Mouse (Mus musculus) layer of hippocampus, postnatal 10 days (tissue): ENCODE data around the gene Calhm6. TPM values are rescaled to one million over a fixed set of nuclear protein-coding genes. Genes with fewer than 3 reads are reported as not detected.
A peak's percentile ranks its signal among the peaks of the same experiment; 100 is the strongest.

Source experiments
- DNase-seq, 2 experiments: peaks; one replicate each; pipeline ENCODE4 v3.0.0; 2021; ENCODE audit warnings: low spot score in 2 of 2
- total RNA-seq, 2 experiments: library from RNA; stranded (reverse); gene quantifications; 2 replicates each; pipeline ENCODE4 v1.2.3; 2021

The Calhm6 gene
- total RNA-seq, 2 experiments from 2014 or later = not detected

DNA sequence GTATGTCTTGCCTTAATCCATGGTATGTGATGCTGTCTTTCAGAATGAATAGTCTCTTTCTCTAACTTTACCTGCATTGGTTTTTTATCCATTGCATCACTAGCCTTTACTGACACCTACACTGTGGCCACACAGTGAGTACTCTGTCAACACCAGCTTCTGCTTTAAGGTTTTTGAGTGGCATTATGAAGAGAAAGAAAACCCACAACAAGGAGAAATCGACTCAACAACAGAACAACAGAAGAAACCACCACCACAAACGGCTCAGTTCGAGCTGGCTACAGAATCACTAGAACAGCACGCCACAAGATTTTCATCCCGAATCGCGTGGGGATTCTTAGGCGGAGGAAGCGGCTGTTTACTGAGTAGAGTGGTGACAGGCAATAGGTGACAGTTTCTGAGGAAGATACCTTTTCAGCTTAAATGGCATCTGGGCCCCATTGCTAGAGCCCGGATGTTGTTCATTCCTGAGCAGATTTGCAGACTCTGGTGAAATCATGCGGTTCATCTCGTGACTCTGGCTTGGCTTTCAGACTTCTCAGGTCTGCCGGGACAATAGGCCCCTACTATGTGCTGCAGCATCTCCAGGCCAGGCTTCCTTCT, 16.8 kb downstream of the Calhm6 start:
- no peak for DNase-seq

DNA sequence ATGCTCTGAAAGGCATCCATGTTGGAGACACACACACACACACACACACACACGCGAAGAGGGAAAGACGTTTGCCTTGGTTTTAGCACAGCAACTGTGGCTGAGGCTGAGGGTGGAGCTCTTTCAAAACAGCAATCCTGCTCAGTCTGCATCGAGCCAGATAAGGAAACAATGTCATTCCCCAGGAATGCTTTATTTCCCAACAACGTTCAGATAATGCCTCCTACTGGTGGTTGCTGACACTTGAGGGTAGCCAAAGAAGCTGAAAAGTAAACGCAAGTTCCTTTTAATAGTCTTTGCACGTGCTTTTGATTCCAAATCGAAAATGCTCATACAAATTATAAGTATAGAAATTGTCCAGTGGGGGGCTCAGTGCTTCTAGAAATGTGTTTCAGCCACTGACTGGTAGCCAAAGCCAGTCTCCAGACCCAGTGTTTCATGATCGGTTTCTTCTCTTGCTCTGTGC, 31.3 kb downstream of the Calhm6 start, which contains the start of gene Calhm5:
TSS of gene Calhm5 (minus strand) at position 102 of the 466 bp plus-strand sequence.
- DNase-seq = peak; percentile 11 to 36

DNA sequence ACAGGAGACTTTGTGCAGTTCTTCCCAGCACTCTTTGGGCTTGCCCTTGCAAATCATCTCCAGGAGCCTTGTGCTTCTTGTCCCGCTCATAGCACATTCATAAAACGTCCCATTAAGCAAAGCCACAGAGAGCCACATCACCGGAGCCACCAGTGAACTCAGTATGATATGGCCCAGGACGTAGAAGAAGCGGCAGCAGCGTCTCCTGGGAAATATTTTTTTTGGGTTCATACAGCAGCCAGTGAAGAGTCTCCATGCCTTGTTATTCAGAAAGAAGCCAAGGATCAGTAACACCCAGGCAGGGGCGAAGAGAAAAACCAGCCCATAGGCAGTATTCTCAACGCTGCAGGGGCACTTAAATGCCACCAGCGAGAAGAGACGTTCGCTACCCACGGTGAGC, 31.8 kb downstream of the Calhm6 start:
- peak in 1 of 2 experiments; percentile 4 for DNase-seq

DNA sequence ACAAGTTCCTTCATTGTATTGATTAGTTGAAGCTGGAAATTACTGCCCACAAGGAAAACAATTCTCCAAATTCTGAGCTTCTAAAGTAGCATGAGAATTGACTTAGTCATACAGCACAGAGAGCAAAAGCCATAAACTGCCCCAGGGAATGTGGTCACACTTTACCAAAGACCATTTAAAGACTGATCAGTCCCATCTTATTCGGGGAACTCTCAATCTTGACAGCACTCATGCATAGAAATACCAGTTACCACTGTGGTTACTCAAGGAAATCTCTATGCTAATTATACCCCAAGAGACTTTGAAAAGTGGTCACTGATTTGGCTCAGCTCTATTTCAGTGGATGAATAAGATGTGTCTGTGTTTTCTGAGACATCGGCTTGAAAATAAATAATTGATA, 32.6 kb downstream of the Calhm6 start:
- no peak for DNase-seq

DNA sequence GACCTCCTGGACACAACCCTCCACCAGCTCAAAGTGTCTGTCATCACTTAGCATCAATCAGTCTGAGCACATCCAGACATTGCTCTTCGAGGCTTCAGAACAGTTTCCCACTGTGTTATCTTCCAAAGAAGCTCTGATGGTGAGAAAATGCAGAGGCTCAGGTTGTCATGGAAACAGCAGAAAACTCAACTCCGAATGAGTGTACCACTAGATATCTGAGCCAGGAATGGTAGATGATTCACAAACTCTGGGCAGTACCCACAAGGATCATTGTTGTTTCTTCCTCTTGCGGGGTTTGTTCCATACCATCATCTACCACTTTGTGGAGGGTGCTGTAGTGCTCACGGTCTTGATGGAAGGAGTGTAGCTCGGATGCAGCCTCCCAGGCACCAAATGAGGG, 35.9 kb downstream of the Calhm6 start:
- no peak for DNase-seq

DNA sequence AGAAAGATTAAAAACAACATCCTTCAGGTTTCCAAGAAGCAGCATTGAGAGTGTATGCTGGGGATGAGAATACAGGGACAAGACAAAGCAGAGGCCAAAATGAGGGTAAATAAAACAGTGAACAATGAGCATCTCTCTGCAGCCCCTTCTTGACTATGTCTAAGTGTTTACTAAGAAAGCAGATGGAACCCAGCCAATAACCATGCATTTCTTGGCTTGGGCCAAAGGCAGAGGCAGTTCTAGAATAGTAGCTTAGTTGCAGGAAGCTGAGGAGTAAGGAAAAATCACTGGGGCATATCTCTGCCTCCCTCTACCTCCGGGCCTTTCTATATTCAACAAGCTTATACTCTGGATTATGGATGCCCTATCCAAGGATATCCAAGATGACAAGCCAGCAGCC, 37.3 kb downstream of the Calhm6 start:
- DNase-seq = no peak

DNA sequence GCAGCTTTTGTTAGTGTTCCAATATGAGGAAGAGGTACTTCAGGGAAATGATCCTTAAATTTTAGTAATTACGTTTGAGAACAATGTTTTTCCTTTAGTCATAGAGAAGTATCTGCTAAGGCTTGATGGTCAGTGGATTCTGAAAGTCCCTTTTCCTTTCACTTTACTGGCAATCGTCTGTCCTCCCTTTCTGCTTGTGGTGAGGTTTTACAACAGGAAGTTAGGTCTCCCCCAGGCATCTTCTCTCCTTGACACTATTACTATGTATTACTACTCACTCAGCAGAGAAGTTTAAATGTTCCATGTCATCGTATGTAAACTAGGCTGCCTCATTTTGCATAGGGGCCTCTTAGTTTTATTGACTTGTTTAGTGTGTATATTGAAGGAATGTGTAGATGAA, 38.3 kb downstream of the Calhm6 start:
- no peak for DNase-seq

DNA sequence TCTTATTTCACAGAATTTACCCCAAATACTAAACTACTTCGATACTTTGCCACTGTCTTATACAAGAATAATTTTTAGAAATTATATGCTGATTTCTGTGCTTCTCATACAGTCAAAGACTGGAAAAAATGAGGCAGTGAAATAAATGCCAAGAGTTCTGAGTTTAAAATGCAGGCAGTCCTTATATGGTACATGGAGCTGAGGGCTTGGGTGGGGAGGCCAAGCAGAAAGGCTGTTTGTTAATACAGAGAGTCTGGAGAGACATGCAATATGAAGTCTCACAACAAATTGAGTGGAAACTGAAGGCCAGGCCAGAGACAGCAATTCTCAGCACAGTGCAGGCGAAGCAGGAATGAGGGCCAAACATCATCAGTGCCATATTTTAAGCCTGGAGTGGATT, 39.3 kb downstream of the Calhm6 start:
- DNase-seq = no peak

DNA sequence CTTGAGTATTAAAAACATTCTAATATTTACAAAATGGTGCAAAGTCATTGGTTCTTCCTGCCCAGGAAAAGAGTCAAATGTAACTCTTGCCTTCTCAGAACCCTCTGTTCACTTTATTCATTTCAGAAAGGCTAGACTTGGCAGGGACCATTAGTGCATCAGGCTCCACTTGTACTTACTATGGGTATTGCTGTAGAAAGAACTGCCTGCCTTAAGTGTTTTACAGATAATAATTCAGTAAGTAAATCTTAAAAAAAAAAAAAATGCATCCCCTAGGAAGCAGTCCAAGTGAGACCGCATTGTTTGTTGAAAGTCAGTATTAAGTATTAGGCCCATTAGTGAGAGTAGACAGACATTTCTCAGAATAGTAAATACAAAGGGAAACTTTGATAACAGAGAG, 41.3 kb downstream of the Calhm6 start:
- no peak for DNase-seq

Other genes starting within 250 kb of the Calhm6 start
- 1 to 10 TPM; 6.2 to 7.1 TPM for gene Rsph4a, start 222.9 kb downstream of the Calhm6 start, total RNA-seq
- 10 to 100 TPM; 14.0 to 14.7 TPM for gene Zup1, start 176.7 kb downstream of the Calhm6 start, total RNA-seq
- 100 to 1,000 TPM; 102 to 107 TPM for gene Rwdd1, start 108.4 kb downstream of the Calhm6 start, total RNA-seq
- gene Trappc3l, start 90.4 kb downstream of the Calhm6 start, total RNA-seq = under 1 TPM; 0.80 TPM
- gene Calhm4, start 83.7 kb downstream of the Calhm6 start, total RNA-seq = not detected
- 1 to 10 TPM; 2.1 to 2.2 TPM for gene Calhm5, start 31.5 kb downstream of the Calhm6 start, total RNA-seq
- 1 to 10 TPM; 9.4 to 9.6 TPM for gene Dse, start 79.7 kb upstream of the Calhm6 start, total RNA-seq
- gene Tspyl1, start 154.2 kb upstream of the Calhm6 start, total RNA-seq = 100 to 1,000 TPM in 1 of 2 experiments, 10 to 100 TPM in 1; 97.2 to 102 TPM
- gene Tspyl4, start 169.5 kb upstream of the Calhm6 start, total RNA-seq = 100 to 1,000 TPM; 301 to 317 TPM